In the genomic region with DNA sequence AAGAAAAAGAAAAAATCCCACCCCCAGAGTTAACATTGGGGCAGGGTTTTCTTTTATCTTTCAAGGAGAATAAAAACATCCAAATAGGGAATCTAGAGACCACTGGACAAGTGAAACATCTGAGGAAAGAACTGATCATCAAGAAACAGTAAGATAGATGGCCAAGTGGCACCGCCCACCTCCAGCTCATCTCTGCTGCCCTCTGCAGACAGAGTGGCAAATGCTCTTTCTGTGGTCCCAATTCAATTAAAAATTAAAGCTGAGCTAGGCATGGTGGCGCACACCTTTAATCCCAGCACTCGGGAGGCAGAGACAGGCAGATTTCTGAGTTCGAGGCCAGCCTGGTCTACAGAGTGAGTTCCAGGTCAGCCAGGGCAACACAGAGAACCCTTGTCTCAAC, we compare ENCODE assay signal across 8 mouse cellular contexts. TPM values are rescaled to one million over a fixed set of nuclear protein-coding genes. Genes with fewer than 3 reads are reported as not detected.
DNase-seq lines count a peak whose midpoint lies in the region; ATAC-seq and TF ChIP-seq lines count a peak whose summit lies in the region.

No protein-coding gene starts in this region.

- no peak overlapping the region for H3K27ac ChIP-seq in kidney, embryonic 15.5 days
- no peak overlapping the region for H3K27ac ChIP-seq in kidney, postnatal 0 days

- no peaks in the 10 kb centered on the region for H3K4me1 ChIP-seq in kidney, embryonic 15.5 days
- H3K4me1 ChIP-seq in kidney, postnatal 0 days (replicated peaks; ENCODE audit: insufficient read depth, low read length) = no peaks in the 10 kb centered on the region

- CTCF ChIA-PET in Patski (lab: Charles Lee) = interaction anchor here (0.8 to 1.7 kb wide), 4 partner anchors 9 to 73 kb away, joined by 3 to 4 read pairs (median 3); no protein-coding TSS in a partner anchor

- peak; percentile 21 to 41 for DNase-seq in kidney, adult 8-10 months
- no peak for DNase-seq in Patski (ENCODE audit: low read depth, low spot score)
- no peak for DNase-seq in kidney, postnatal 0 days (ENCODE audit: low spot score)
- DNase-seq in spleen, postnatal 4 days (ENCODE audit: low spot score in 2 of 2) = peak; percentile 24 to 66
- DNase-seq in right cerebral cortex, postnatal 25 days = no peak
- DNase-seq in right cerebral cortex, postnatal 14 days = no peak
- no peak for DNase-seq in heart, adult 9 months (ENCODE audit: low spot score in 2 of 2)

- POLR2A ChIA-PET in Patski (lab: Charles Lee) = no interaction called here

- peaks cover 26% of the 10 kb centered on the region for H3K36me3 ChIP-seq in kidney, embryonic 15.5 days
- H3K36me3 ChIP-seq in kidney, postnatal 0 days (ENCODE audit: insufficient read depth, low read length) = no peaks in the 10 kb centered on the region

- no peak for ATAC-seq in kidney, embryonic 15.5 days (replicated peaks; ENCODE audit: low FRiP score)
- no peak for ATAC-seq in Patski
- ATAC-seq in kidney, postnatal 0 days (replicated peaks; ENCODE audit: low FRiP score, low read depth) = no peak

- H3K9me3 ChIP-seq in kidney, embryonic 15.5 days (replicated peaks) = 0 out of 2 replicates have a peak, but pooled peaks cover 4% of the 10 kb centered on the region
- H3K9me3 ChIP-seq in kidney, postnatal 0 days (replicated peaks; ENCODE audit: low read length) = no peaks in the 10 kb centered on the region

- H3K9ac ChIP-seq in kidney, embryonic 15.5 days = no peak overlapping the region
- H3K9ac ChIP-seq in kidney, postnatal 0 days (ENCODE audit: low read depth, low read length) = no peak overlapping the region

- no peak overlapping the region for H3K4me3 ChIP-seq in kidney, embryonic 15.5 days (replicated peaks)
- no peak overlapping the region for H3K4me3 ChIP-seq in kidney, postnatal 0 days (replicated peaks; ENCODE audit: low read depth, low read length)

- in situ Hi-C loops in Patski (cut with MboI; ENCODE audit: low pct_unique_long_range_greater_than_20kb) = no loop called here

- H3K4me2 ChIP-seq in kidney, embryonic 15.5 days = no peak overlapping the region
- H3K4me2 ChIP-seq in kidney, postnatal 0 days (ENCODE audit: low read length) = no peak overlapping the region

- TF ChIP-seq CTCF in Patski (IDR thresholded peaks at IDR 0.05) = peak; percentile 64
- TF ChIP-seq CTCF in kidney, postnatal 0 days (IDR thresholded peaks at IDR 0.05; ENCODE audit: low read depth) = peak; percentile 47

- no peaks in the 10 kb centered on the region for H3K27me3 ChIP-seq in kidney, embryonic 15.5 days
- H3K27me3 ChIP-seq in Patski = no peaks in the 10 kb centered on the region
- H3K27me3 ChIP-seq in kidney, postnatal 0 days (ENCODE audit: insufficient read depth, low read length) = no peaks in the 10 kb centered on the region

- 91% methylated on average over 4 of the region's 4 CpGs for WGBS in kidney, embryonic 15.5 days
- WGBS in kidney, postnatal 0 days = 96% methylated on average over 4 of the region's 4 CpGs

RNA-seq across cellular contexts. Expression of a gene that starts 16.6 kb away (rescaled TPM):
- polyA plus RNA-seq in kidney, embryonic 15.5 days (2015; fragmentation: Nextera tagmentation; extraction: Ambion mirVana) = 13.3 and 15.6 TPM in 2 replicates
- 8.8 TPM for polyA plus RNA-seq in Patski (2021)
- 6.8 and 8.0 TPM in 2 replicates for polyA plus RNA-seq in kidney, postnatal 0 days (2015; fragmentation: Nextera tagmentation; extraction: Ambion mirVana)

RNA-seq across cellular contexts. Expression of a gene that starts 45.0 kb away (rescaled TPM):
- polyA plus RNA-seq in kidney, embryonic 15.5 days (2015; fragmentation: Nextera tagmentation; extraction: Ambion mirVana) = 151 and 162 TPM in 2 replicates
- 124 TPM for polyA plus RNA-seq in Patski (2021)
- 190 and 201 TPM in 2 replicates for polyA plus RNA-seq in kidney, postnatal 0 days (2015; fragmentation: Nextera tagmentation; extraction: Ambion mirVana)

RNA-seq across cellular contexts. Expression of a gene that starts 51.6 kb away (rescaled TPM):
- 118 and 129 TPM in 2 replicates for polyA plus RNA-seq in kidney, embryonic 15.5 days (2015; fragmentation: Nextera tagmentation; extraction: Ambion mirVana)
- polyA plus RNA-seq in Patski (2021) = 39.8 TPM
- 83.4 and 87.7 TPM in 2 replicates for polyA plus RNA-seq in kidney, postnatal 0 days (2015; fragmentation: Nextera tagmentation; extraction: Ambion mirVana)

RNA-seq across cellular contexts. Expression of a gene that starts 54.6 kb away (rescaled TPM):
- polyA plus RNA-seq in kidney, embryonic 15.5 days (2015; fragmentation: Nextera tagmentation; extraction: Ambion mirVana) = 34.0 and 36.1 TPM in 2 replicates
- 26.6 TPM for polyA plus RNA-seq in Patski (2021)
- polyA plus RNA-seq in kidney, postnatal 0 days (2015; fragmentation: Nextera tagmentation; extraction: Ambion mirVana) = 21.7 and 23.1 TPM in 2 replicates

Comparison
In these comparisons a context has a peak if more than half of its experiments do, and no peak if none do; other contexts are left out.
1. DNase-seq: peak in kidney, adult 8-10 months (2 of 2) and spleen, postnatal 4 days (2 of 2); none in Patski (single experiment), kidney, postnatal 0 days (single experiment), right cerebral cortex, postnatal 25 days (single experiment), right cerebral cortex, postnatal 14 days (single experiment) and heart, adult 9 months (0 of 2).